Mouse (Mus musculus): ENCODE results near the gene Olfr1012. TPM values are rescaled to one million over a fixed set of nuclear protein-coding genes. Genes with fewer than 3 reads are reported as not detected.

Olfr1012 gene
- not detected in 2 replicates for polyA plus RNA-seq (2014; fragmentation: Nextera tagmentation; extraction: Ambion mirVana)

DNA sequence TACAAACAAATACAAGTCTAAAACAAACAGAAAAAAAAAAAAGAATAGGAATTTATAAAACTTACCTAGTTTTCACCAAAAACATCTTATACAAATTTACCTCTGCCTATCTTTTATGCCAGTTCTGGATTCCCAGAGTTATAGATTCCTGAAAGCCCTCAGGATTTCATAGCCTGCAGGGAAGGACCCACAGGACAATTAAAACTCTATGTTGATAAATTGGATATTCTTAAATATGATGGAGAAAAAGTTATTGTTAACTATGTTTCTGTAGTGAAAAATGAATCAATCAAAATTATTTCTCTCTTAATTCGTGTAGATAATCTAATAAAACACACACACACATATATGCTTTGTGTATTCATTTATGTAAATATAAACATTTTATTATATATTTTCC is at the start of gene Olfr1012:
TSS of gene Olfr1012 (minus strand) at position 101 of the 400 bp plus-strand sequence.
- Histone ChIP-seq H3K27me3 (ENCODE audit: control insufficient read depth, insufficient read depth, low read length) (no peaks in the 10 kb centered on the region), H3K4me3 (replicated peaks; ENCODE audit: low read length) (no peak within 1 kb of the TSS), H3K36me3 (replicated peaks; ENCODE audit: control insufficient read depth, insufficient read depth) (no peaks in the 10 kb centered on the region), H3K4me1 (replicated peaks; ENCODE audit: control insufficient read depth, insufficient read depth, low read length) (no peaks in the 10 kb centered on the region), H3K9ac (no peak within 1 kb of the TSS), H3K9me3 (ENCODE audit: control insufficient read depth, low read length) (no peaks in the 10 kb centered on the region), H3K27ac (no peak within 1 kb of the TSS), H3K4me2 (replicated peaks) (no peak within 1 kb of the TSS)
- ATAC-seq (ENCODE audit: low FRiP score) (no peak), DNase-seq (ENCODE audit: low spot score) (no peak)
- WGBS = 77% methylated on average over 1 of the region's 1 CpGs

DNA sequence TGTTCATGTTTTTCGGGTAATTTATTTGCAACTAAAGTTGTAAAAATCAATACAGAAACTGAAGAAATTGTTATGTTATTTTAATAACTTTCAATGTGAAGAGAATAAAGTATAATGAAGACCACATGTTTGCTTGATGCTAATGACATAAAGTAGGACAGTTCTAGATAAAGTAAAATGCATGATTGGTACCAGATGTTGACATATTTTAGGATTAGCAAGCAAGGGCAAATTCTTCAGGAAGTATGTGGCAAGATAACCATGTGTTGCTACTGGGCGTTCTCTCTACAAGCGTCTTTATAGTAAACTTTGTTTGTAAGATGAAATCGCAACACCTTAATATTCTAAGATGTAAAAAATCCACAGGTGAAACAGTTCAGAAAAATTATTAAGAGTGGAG is 41.9 kb upstream of the Olfr1012 start:
- no peak overlapping the region for H3K4me3 ChIP-seq (replicated peaks; ENCODE audit: low read length)
- H3K36me3 ChIP-seq (replicated peaks; ENCODE audit: control insufficient read depth, insufficient read depth) = no peaks in the 10 kb centered on the region
- DNase-seq (ENCODE audit: low spot score) = no peak
- H3K4me1 ChIP-seq (replicated peaks; ENCODE audit: control insufficient read depth, insufficient read depth, low read length) = no peaks in the 10 kb centered on the region
- no peak for ATAC-seq (ENCODE audit: low FRiP score)
- WGBS = 93% methylated on average over 4 of the region's 4 CpGs
- H3K9ac ChIP-seq = no peak overlapping the region
- H3K4me2 ChIP-seq (replicated peaks) = no peak overlapping the region
- no peak overlapping the region for H3K27ac ChIP-seq
- no peaks in the 10 kb centered on the region for H3K9me3 ChIP-seq (ENCODE audit: control insufficient read depth, low read length)
- no peaks in the 10 kb centered on the region for H3K27me3 ChIP-seq (ENCODE audit: control insufficient read depth, insufficient read depth, low read length)

- 92% methylated on average over 2 of the region's 2 CpGs for WGBS
- H3K36me3 ChIP-seq (replicated peaks; ENCODE audit: control insufficient read depth, insufficient read depth) = no peaks in the 10 kb centered on the region
These were observed 39.9 kb upstream of the Olfr1012 start, which contains the start of gene Olfr1016 for GRCm38 (mm10) chr2:85802444-85802843. Gene Olfr1016 (minus strand): TSS chr2:85802544.

DNA sequence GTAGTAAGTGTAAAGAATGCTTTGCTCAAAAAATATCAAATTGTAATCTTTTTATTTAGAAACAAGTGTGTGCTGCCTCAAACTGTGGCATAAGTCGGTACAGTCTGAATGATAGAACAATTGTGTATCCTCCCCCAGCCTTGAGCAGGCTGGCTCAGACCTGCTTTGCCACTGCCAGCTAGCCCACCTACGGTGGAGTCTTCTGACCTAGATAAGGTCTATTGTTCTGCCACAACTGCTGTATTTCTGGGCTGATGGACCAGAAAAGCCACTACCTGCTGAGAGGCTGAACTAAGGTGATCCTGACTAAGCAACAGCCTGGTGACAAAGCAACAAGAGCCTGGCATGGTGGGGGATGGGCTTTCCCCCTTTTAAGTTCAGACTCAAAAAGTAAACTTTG is 29.8 kb upstream of the Olfr1012 start:
- DNase-seq (ENCODE audit: low spot score) (no peak), ATAC-seq (ENCODE audit: low FRiP score) (no peak)
- no peak overlapping the region for H3K4me2 ChIP-seq (replicated peaks)
- H3K27me3 ChIP-seq (ENCODE audit: control insufficient read depth, insufficient read depth, low read length) = no peaks in the 10 kb centered on the region
- H3K27ac ChIP-seq = no peak overlapping the region
- H3K9ac ChIP-seq = no peak overlapping the region
- WGBS = 20% methylated on average over 2 of the region's 2 CpGs
- H3K4me3 ChIP-seq (replicated peaks; ENCODE audit: low read length) = no peak overlapping the region
- H3K4me1 ChIP-seq (replicated peaks; ENCODE audit: control insufficient read depth, insufficient read depth, low read length) = no peaks in the 10 kb centered on the region
- no peaks in the 10 kb centered on the region for H3K36me3 ChIP-seq (replicated peaks; ENCODE audit: control insufficient read depth, insufficient read depth)
- no peaks in the 10 kb centered on the region for H3K9me3 ChIP-seq (ENCODE audit: control insufficient read depth, low read length)

More at GRCm38 (mm10) chr2:85802444-85802843, 39.9 kb upstream of the Olfr1012 start, which contains the start of gene Olfr1016:
- H3K4me3 ChIP-seq (replicated peaks; ENCODE audit: low read length) = no peak within 1 kb of the TSS
- ATAC-seq (ENCODE audit: low FRiP score) = no peak
- H3K9ac ChIP-seq = no peak within 1 kb of the TSS
- no peaks in the 10 kb centered on the region for H3K27me3 ChIP-seq (ENCODE audit: control insufficient read depth, insufficient read depth, low read length)
- DNase-seq (ENCODE audit: low spot score) = no peak
- no peak within 1 kb of the TSS for H3K4me2 ChIP-seq (replicated peaks)
- H3K4me1 ChIP-seq (replicated peaks; ENCODE audit: control insufficient read depth, insufficient read depth, low read length) = no peaks in the 10 kb centered on the region
- no peak within 1 kb of the TSS for H3K27ac ChIP-seq
- H3K9me3 ChIP-seq (ENCODE audit: control insufficient read depth, low read length) = no peaks in the 10 kb centered on the region

GRCm38 (mm10) chr2:85781717-85782116 is 19.2 kb upstream of the Olfr1012 start, which contains the start of gene Olfr1015:
Gene Olfr1015 (plus strand): TSS chr2:85782017.
- no peaks in the 10 kb centered on the region for H3K4me1 ChIP-seq (replicated peaks; ENCODE audit: control insufficient read depth, insufficient read depth, low read length)

DNA sequence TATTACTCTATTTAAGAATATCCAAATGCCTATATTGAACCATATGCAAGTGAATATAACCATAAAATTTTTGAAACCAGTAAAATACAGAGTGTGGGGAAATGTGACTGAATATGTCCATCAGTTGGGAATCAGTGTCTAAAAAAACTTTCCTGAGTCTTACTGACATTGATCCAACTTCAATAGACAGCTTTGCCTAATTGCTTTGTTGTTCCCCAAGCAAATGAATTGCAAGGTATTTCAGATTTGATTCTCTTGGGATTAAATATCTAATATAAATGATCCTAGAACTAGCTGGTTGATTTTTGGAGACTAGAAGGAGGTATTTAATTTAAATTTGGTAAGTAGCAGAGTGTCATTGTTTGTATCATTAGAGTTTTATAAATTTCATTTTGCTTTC is 9.8 kb upstream of the Olfr1012 start, which contains the start of gene Olfr1014:
TSS of gene Olfr1014 (plus strand) at position 301 of the 400 bp plus-strand sequence.
- Histone ChIP-seq H3K4me2 (replicated peaks) (no peak within 1 kb of the TSS), H3K4me1 (replicated peaks; ENCODE audit: control insufficient read depth, insufficient read depth, low read length) (no peaks in the 10 kb centered on the region), H3K9ac (no peak within 1 kb of the TSS), H3K9me3 (ENCODE audit: control insufficient read depth, low read length) (no peaks in the 10 kb centered on the region), H3K27me3 (ENCODE audit: control insufficient read depth, insufficient read depth, low read length) (no peaks in the 10 kb centered on the region), H3K36me3 (replicated peaks; ENCODE audit: control insufficient read depth, insufficient read depth) (no peaks in the 10 kb centered on the region), H3K4me3 (replicated peaks; ENCODE audit: low read length) (no peak within 1 kb of the TSS), H3K27ac (no peak within 1 kb of the TSS)
- ATAC-seq (ENCODE audit: low FRiP score) (no peak), DNase-seq (ENCODE audit: low spot score) (no peak)

More at GRCm38 (mm10) chr2:85781717-85782116, 19.2 kb upstream of the Olfr1012 start, which contains the start of gene Olfr1015:
- Histone ChIP-seq H3K4me3 (replicated peaks; ENCODE audit: low read length) (no peak within 1 kb of the TSS), H3K9ac (no peak within 1 kb of the TSS), H3K27ac (no peak within 1 kb of the TSS), H3K27me3 (ENCODE audit: control insufficient read depth, insufficient read depth, low read length) (no peaks in the 10 kb centered on the region), H3K9me3 (ENCODE audit: control insufficient read depth, low read length) (no peaks in the 10 kb centered on the region), H3K4me2 (replicated peaks) (no peak within 1 kb of the TSS), H3K36me3 (replicated peaks; ENCODE audit: control insufficient read depth, insufficient read depth) (no peaks in the 10 kb centered on the region)
- ATAC-seq (ENCODE audit: low FRiP score) (no peak), DNase-seq (ENCODE audit: low spot score) (no peak)

DNA sequence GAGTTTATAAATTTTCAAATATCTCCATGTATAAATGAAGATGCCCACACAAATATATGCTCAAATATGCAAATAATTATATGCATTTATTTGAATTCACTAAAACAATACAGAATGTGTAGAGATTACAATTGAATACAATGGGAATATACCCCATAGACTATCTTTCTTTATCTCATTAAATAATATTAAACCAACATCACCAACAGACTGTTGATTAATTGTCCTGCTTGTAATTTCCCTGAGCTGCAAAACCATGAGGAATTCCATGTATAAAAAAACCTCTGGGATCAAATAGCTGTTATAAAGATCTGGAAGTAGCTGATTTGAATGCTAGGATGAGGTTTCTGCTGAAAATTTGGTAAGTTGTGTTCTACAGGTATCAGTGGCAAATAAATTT is 4.2 kb upstream of the Olfr1012 start, which contains the start of gene Olfr1013:
TSS of gene Olfr1013 (plus strand) at position 301 of the 400 bp plus-strand sequence.
- no peaks in the 10 kb centered on the region for H3K36me3 ChIP-seq (replicated peaks; ENCODE audit: control insufficient read depth, insufficient read depth)
- H3K4me3 ChIP-seq (replicated peaks; ENCODE audit: low read length) = no peak within 1 kb of the TSS
- H3K4me1 ChIP-seq (replicated peaks; ENCODE audit: control insufficient read depth, insufficient read depth, low read length) = no peaks in the 10 kb centered on the region
- no peak within 1 kb of the TSS for H3K9ac ChIP-seq
- ATAC-seq (ENCODE audit: low FRiP score) (no peak), DNase-seq (ENCODE audit: low spot score) (no peak)
- no peaks in the 10 kb centered on the region for H3K9me3 ChIP-seq (ENCODE audit: control insufficient read depth, low read length)
- no peaks in the 10 kb centered on the region for H3K27me3 ChIP-seq (ENCODE audit: control insufficient read depth, insufficient read depth, low read length)
- H3K27ac ChIP-seq = no peak within 1 kb of the TSS
- no peak within 1 kb of the TSS for H3K4me2 ChIP-seq (replicated peaks)

DNA sequence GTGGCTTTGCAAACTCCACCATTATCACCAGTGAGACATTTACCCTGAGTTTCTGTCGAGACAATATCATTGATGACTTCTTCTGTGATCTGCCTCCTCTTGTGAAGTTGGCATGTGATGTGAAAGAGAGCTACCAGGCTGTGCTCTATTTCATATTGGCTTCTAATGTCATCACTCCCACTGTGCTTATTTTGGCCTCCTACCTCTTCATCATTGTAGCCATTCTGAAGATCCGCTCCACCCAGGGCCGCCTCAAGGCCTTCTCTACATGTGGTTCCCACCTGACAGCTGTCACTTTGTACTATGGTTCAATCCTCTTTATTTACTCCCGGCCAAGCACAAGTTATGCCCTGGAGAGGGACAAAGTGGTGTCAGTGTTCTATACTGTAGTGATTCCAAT is 8.7 kb downstream of the Olfr1012 start:
- H3K36me3 ChIP-seq (replicated peaks; ENCODE audit: control insufficient read depth, insufficient read depth) = no peaks in the 10 kb centered on the region
- H3K9me3 ChIP-seq (ENCODE audit: control insufficient read depth, low read length) = no peaks in the 10 kb centered on the region
- H3K27me3 ChIP-seq (ENCODE audit: control insufficient read depth, insufficient read depth, low read length) = no peaks in the 10 kb centered on the region
- DNase-seq (ENCODE audit: low spot score) = no peak
- H3K4me2 ChIP-seq (replicated peaks) = no peak overlapping the region
- H3K9ac ChIP-seq = no peak overlapping the region
- H3K4me3 ChIP-seq (replicated peaks; ENCODE audit: low read length) = no peak overlapping the region
- 77% methylated on average over 4 of the region's 4 CpGs for WGBS
- H3K4me1 ChIP-seq (replicated peaks; ENCODE audit: control insufficient read depth, insufficient read depth, low read length) = no peaks in the 10 kb centered on the region
- no peak overlapping the region for H3K27ac ChIP-seq
- ATAC-seq (ENCODE audit: low FRiP score) = no peak

GRCm38 (mm10) chr2:85725793-85726192 is 36.8 kb downstream of the Olfr1012 start:
- WGBS = 13% methylated on average over 3 of the region's 3 CpGs
- Histone ChIP-seq H3K4me1 (replicated peaks; ENCODE audit: control insufficient read depth, insufficient read depth, low read length) (no peaks in the 10 kb centered on the region), H3K4me2 (replicated peaks) (no peak overlapping the region), H3K27ac (no peak overlapping the region), H3K27me3 (ENCODE audit: control insufficient read depth, insufficient read depth, low read length) (no peaks in the 10 kb centered on the region), H3K36me3 (replicated peaks; ENCODE audit: control insufficient read depth, insufficient read depth) (no peaks in the 10 kb centered on the region), H3K4me3 (replicated peaks; ENCODE audit: low read length) (no peak overlapping the region), H3K9ac (no peak overlapping the region), H3K9me3 (ENCODE audit: control insufficient read depth, low read length) (no peaks in the 10 kb centered on the region)
- DNase-seq (ENCODE audit: low spot score) (peak; percentile 80), ATAC-seq (ENCODE audit: low FRiP score) (0 out of 2 replicates have a peak, but pooled peaks have one; percentile 64)

DNA sequence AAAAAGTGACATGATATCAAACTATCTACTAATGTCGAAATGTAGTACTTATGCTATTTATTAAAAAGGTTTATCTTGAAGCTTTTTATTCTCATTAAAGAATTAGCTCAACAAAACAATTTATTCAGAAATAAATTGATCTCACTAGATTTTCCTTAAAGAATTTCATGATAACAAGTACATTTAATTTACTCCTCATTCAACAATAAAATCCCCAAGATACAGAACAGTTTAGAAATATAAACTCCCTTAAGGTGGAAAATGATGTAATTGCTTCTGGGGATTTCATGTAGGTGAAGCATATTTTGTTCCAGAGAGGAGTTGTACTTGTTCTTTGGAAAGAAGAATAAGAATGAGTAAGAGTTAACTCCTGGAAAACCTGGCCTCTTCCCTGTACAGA is 47.4 kb downstream of the Olfr1012 start, which contains the start of gene Olfr1009:
TSS of gene Olfr1009 (plus strand) at position 301 of the 400 bp plus-strand sequence.
- H3K9me3 ChIP-seq (ENCODE audit: control insufficient read depth, low read length) = peaks cover 8% of the 10 kb centered on the region; the same call in 1 of the 2 replicates
- H3K4me3 ChIP-seq (replicated peaks; ENCODE audit: low read length) = no peak within 1 kb of the TSS
- ATAC-seq (ENCODE audit: low FRiP score) (no peak), DNase-seq (ENCODE audit: low spot score) (no peak)
- H3K4me2 ChIP-seq (replicated peaks) = no peak within 1 kb of the TSS
- no peak within 1 kb of the TSS for H3K9ac ChIP-seq
- no peaks in the 10 kb centered on the region for H3K36me3 ChIP-seq (replicated peaks; ENCODE audit: control insufficient read depth, insufficient read depth)
- no peak within 1 kb of the TSS for H3K27ac ChIP-seq
- no peaks in the 10 kb centered on the region for H3K4me1 ChIP-seq (replicated peaks; ENCODE audit: control insufficient read depth, insufficient read depth, low read length)
- no peaks in the 10 kb centered on the region for H3K27me3 ChIP-seq (ENCODE audit: control insufficient read depth, insufficient read depth, low read length)
- WGBS = 93% methylated on average over 1 of the region's 1 CpGs
